ENCODE assay signal across 1 mouse cellular context in the genomic region with DNA sequence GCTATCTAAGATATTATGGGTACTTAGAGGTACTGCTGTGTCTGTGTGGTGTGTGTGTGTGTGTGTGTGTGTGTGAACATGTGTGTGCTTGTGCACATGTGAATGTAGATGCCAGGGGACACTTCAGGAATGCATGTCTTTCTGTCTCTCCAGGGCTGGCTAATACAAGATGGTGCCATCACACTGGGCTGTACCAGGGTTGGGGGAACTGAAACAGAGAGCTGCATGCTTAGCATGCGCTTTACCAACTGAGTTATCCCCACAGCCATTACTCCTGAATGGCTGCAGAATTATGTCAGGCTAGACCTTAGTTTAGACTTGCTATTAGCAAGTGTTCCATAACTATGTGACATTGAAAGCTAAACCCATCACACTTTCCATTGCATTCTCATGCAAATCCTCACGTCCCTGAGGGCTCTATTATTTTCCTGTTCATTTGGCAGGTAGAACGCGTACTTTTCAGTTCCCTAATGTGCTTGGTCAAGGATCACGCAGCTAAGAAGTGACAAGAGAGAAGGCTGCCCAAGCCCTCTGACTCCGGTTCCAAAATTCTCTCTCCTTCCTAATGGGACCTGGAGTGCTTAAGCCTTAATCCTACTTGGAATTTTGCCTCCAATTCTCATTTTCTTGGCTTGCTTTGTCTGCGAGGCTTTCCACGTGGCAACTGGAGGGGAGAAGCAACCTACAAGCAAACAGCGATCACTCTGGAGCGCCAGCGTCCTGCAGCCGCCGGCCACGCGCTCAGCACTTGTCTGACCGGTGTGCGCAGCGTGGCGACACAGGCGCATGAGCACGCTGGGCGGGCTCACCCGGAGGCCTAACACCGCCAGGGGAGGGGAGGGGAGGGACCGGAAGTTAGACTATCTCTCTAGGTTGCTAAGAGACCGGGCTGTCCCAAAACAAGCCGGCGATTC.
TF ChIP-seq lines count a peak whose summit lies in the region.

A gene (plus strand): TSS at position 776 of the 914 bp plus-strand sequence.

TF ChIP-seq in CH12.LX, 34 proteins besides CTCF, POLR2A, EP300 and RAD21 (continued from another document):
- TF ChIP-seq JUN (IDR thresholded peaks at IDR 0.05; ENCODE audit: insufficient read depth, low read depth, low read length): peak; percentile 98
TF ChIP-seq in CH12.LX: peak in this region for 25.
